Mouse (Mus musculus): ENCODE data around the gene E030018B13Rik.

Gene E030018B13Rik

GRCm38 (mm10) chr7:63897655-63898054, 19.0 kb upstream of the E030018B13Rik start:
- DNase-seq (ENCODE audit: low spot score) = peak; percentile 67

GRCm38 (mm10) chr7:63898201-63898600, 18.5 kb upstream of the E030018B13Rik start:
- no peak for DNase-seq (ENCODE audit: low spot score)

- no peak for DNase-seq (ENCODE audit: low spot score)
These were observed 16.7 kb upstream of the E030018B13Rik start for GRCm38 (mm10) chr7:63899925-63900324.

- DNase-seq (ENCODE audit: low spot score) = no peak
These were observed 16.2 kb upstream of the E030018B13Rik start for GRCm38 (mm10) chr7:63900411-63900810.

GRCm38 (mm10) chr7:63901346-63901745, 15.3 kb upstream of the E030018B13Rik start:
- no peak for DNase-seq (ENCODE audit: low spot score)

GRCm38 (mm10) chr7:63901942-63902341, 14.7 kb upstream of the E030018B13Rik start:
- no peak for DNase-seq (ENCODE audit: low spot score)

- DNase-seq (ENCODE audit: low spot score) = no peak
These were observed 13.9 kb upstream of the E030018B13Rik start for GRCm38 (mm10) chr7:63902604-63903210.

GRCm38 (mm10) chr7:63903635-63904380, 12.8 kb upstream of the E030018B13Rik start:
- DNase-seq (ENCODE audit: low spot score) = peak; percentile 72

GRCm38 (mm10) chr7:63905190-63905589, 11.5 kb upstream of the E030018B13Rik start:
- DNase-seq (ENCODE audit: low spot score) = peak; percentile 87

- no peak for DNase-seq (ENCODE audit: low spot score)
These were observed 11.0 kb upstream of the E030018B13Rik start for GRCm38 (mm10) chr7:63905642-63906041.

- DNase-seq (ENCODE audit: low spot score) = no peak
These were observed 8.7 kb upstream of the E030018B13Rik start for GRCm38 (mm10) chr7:63907778-63908495.

- DNase-seq (ENCODE audit: low spot score) = no peak
These were observed 8.0 kb upstream of the E030018B13Rik start for GRCm38 (mm10) chr7:63908496-63909285.

- DNase-seq (ENCODE audit: low spot score) = no peak
These were observed 6.4 kb upstream of the E030018B13Rik start for GRCm38 (mm10) chr7:63910225-63910624.

GRCm38 (mm10) chr7:63910912-63911311, 5.7 kb upstream of the E030018B13Rik start:
- DNase-seq (ENCODE audit: low spot score) = peak; percentile 77

- DNase-seq (ENCODE audit: low spot score) = peak; percentile 95
These were observed 5.0 kb upstream of the E030018B13Rik start for GRCm38 (mm10) chr7:63911383-63912233.

GRCm38 (mm10) chr7:63912234-63912810, 4.3 kb upstream of the E030018B13Rik start:
- DNase-seq (ENCODE audit: low spot score) = peak; percentile 81

- DNase-seq (ENCODE audit: low spot score) = no peak
These were observed 3.5 kb upstream of the E030018B13Rik start for GRCm38 (mm10) chr7:63912924-63913723.

- DNase-seq (ENCODE audit: low spot score) = peak; percentile 86
These were observed 2.6 kb upstream of the E030018B13Rik start for GRCm38 (mm10) chr7:63913724-63914692.

GRCm38 (mm10) chr7:63914891-63915290, 1.8 kb upstream of the E030018B13Rik start:
- no peak for DNase-seq (ENCODE audit: low spot score)
